Mouse (Mus musculus) thymus, postnatal 36 days (tissue): Measurements from ENCODE around the gene Yrdc.
A peak's percentile ranks its signal among the peaks of the same experiment; 100 is the strongest.

ENCODE experiments used
- DNase-seq, 2 experiments: peaks; one replicate each; pipeline ENCODE4 v3.0.0; 2022; ENCODE audit warnings: mixed read lengths in 2 of 2

The Yrdc gene

DNA sequence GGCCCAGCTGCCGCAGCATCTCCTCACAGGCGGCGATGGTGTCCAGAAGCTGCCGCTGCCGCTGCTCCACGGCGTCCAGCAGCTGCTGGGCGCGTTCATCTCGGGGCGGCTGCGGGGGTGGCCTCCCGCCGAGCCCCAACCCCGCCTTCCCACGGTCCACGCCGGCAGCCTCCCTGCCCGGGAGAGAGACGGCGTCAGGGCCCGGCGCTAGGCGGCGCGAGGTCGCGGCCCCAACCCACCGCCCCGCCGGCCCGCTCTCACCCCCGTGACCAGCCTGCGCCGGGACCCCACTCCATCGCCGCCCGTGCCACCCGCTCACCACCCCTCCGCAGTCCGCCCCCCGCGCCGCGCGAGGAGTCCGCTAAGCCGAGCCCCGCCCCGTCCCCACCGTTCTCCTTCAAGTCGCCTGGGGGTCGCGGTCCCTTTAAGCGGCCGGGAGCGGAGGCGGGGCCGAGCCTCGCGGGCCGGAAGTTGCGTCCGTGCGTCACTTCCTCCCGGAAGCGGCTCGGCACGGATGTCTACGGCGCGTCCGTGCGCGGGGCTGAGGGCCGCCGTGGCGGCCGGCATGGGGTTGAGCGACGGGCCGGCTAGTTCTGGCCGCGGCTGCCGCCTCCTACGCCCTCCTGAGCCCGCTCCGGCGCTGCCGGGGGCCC is at the start of gene Yrdc:
Yrdc (plus strand) TSS at position 419 of the 653 bp plus-strand sequence.
- DNase-seq: peak; percentile 93

DNA sequence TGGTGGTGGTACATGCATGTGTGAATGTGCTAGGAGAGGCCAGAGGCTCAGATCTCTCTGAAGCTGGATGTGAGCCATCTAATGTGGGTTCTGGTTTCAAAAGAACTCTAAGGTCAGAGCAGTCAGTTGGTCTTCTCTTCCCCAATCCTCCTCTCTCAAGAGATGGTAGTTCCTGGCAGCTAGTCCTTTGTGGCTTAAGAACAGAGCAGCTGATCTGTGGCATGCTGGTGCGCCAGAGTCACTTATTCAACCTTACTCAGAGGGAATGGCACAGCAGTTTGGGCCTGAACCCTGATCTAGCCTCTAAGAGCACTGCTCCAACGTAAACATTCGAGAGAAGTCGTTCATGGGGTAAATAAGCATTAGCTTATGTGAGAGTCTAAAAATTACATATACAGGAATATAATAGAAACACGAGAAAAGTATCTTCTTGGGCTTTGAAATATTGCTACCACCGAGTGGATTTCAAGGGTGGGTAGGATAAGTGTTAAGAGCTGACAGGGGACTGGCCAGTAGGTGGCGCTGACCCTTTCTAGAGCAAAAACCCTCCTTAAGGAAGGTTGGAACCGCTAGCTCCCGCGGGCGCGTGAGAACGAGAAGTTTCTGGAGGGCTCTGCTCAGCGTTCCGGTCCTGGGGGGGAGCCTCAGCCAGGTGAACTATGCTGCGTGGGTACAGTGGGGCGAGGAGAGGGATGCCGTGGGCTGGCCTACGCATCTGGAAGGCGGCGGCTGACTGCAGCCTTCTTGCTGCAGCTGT is 48.7 kb upstream of the Yrdc start, which contains the start of gene Mtf1:
Mtf1 (plus strand) TSS at position 553 of the 757 bp plus-strand sequence.
- peak; percentile 84 for DNase-seq

DNA sequence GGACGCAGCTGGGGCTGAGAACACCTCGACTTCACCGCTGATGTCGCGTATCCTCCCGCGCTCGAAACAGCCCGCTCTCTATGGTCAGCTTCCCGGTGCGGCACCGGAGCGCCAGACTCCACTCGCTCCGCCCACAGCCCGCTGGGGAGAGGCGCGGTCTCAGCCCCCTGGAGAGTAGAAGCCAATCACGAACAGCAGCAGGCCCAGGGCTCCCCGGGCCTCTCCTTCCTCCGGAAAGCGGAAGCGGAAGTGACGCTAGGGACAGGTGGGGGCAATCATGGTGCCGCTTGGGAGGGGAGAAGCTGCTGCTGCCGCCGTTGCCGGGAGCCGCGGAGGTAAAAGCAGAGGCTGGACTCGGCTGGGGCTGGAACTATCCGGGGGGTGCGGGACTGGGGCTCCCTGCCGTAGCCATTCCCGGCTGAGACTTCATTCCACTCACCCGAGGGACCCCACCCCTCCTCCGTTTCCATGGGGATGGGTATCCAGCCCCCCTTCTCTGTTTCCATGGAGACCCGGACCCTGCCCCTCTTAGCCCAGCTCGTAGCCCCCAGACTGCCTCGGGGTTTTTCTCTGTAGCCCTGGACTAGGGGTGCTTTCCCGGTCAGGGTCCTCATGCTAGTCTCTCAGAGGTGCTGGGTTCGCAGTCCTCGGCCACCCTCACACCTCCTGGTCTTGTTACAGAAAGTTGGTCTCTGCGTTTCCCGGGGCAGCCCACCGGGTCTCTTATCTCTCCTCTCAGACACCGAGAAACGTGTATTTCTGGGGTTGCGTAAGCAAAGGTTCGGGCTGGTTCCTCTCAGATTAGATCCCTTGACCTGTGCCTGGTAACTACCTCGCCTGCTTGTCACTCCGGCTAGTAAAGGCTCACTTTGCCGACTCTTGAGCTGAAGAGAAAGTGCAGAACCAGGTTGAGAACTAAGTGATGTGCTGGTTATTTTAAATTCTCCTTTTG is 47.9 kb upstream of the Yrdc start:
- peak; percentile 95 to 98 for DNase-seq

DNA sequence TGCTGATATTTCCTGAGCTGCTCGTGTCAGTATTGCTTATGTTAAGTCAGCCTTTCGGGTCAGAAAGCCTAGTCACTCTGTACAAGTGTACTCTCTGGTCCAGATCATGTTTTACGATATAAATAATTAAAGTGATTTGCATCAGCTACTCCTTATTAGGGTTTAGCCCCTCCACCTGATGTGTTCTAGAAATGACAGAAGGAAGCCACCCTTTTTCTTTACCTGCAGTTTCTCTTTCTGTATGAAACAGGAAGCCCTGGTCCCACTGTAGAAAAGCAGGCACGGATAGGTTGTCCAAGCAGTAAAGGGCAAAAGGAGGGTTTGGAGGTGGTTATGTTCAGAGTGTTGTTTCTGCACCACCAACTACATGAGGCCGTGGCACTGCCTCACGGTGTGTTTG is 47.1 kb upstream of the Yrdc start:
- DNase-seq: no peak

DNA sequence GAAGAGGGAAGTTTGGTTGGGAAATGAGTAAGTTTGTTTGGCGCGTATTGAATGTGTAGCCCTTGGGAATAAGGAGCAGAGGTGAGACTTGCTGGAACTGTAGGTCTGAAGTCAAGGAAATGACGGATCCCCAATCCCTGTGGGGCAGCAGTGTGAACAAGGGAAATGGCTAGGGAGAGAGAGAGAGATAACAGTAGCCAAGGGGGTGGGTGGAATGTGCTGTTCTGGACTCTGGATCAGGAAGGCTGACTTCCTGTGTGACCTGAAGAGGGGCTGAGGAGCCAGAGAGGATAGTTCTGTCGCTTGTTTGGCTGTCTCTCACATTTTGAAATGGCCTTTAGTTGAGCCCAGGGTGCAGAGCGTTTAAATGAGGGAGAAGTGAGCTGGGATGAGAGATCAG is 42.0 kb upstream of the Yrdc start:
- DNase-seq: no peak

DNA sequence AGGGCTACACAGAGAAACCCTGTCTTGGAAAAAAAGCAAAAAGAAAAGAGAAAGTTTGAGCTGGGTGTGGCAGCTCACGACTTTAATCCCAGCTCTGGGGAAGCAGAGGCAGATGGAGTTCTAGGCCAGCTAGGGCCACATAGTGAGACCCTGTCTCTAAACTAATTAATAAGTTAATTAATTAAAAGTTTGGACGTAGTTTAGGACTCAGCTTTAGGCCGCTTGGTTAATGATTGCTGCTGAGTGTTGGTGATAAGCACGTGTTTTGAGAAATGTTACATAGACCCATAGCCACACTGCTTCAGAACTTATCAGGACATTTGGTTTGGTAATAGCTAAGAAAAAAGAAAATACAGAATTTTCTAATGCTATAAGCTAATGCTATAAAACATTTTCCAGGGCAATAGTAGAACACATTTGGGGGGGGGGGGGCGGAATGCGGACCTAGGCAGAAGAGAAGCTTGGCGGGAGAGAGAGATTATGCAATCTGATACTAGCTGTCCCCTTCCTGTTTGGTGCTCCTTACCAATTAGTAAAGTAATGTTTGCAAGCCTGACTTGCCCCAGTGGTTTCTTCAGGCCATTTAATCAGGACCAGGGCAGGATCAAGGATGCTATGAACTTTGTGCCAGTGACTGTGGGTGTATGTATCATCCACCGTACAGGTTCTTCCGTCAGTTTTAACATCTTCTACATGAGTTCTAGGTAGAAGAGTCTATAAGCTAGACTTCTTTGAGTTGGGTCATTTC is 41.2 kb upstream of the Yrdc start:
- DNase-seq: no peak

DNA sequence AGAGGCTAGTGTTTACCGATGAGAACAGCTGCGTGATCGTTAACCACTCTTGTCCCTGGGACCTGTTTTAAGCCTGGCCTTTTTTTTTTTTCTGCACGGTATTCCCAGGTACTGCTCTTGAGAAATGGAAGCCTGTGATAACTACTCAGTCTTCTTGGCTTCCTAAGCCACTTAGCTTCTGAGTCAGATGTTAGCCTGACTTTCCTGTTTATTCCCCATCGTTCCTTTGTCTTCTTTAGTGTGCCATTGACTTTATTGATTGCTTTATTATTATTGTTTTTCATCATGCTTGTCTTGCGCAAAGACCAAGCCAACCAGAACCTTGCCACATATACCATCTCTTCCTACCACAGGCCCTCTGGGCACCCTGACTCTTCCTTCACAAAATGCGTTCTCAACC is 40.4 kb upstream of the Yrdc start:
- DNase-seq: no peak

DNA sequence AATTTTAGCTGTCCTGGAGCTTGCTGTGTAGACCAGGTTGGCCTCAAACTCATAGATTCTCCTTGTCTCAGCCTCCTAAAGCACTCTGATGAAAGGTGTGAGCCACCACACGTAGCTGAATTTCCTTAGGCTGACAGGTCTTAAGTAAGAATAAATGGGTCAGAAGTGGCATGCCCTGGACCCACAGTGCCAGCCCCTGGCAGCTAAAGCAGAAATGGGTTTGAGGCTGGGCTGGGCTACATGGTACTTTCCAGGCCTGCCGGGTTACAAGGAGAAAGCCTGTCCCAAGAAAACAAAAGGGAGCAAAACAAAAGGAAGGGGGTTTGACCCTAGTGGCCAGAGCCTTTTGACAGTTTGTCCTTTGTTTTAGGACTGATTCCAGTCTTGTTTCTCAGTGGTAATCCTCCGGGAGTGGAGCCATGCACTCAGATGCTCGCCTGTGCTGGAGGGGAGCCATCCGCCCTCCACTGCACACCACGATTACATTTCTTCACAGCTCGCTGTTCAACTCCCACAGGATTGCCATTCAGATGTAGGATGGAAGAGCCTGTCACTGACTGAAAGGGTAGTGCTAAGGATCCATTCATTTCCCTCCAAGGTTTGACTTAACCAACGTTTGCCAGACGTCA is 39.0 kb upstream of the Yrdc start:
- no peak for DNase-seq

DNA sequence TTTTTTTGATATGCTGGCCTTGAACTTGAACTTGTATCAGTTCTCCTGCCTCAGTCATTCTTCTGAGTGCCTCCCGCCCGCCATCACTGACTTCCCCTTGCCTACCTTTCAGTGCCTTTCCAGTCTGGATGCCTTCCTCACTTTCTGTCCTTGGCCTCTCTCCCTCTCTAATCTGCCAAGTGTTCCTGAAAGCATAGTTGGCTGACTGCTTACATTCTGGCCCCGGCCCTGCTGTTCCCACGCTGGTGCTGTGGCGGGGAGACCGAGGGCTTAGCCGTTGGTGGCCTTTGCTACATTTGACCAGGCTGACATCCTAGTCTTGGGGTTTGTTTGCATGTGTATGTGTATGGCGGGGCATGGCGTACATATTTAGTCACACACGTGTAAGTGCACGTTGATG is 34.6 kb upstream of the Yrdc start:
- no peak for DNase-seq

DNA sequence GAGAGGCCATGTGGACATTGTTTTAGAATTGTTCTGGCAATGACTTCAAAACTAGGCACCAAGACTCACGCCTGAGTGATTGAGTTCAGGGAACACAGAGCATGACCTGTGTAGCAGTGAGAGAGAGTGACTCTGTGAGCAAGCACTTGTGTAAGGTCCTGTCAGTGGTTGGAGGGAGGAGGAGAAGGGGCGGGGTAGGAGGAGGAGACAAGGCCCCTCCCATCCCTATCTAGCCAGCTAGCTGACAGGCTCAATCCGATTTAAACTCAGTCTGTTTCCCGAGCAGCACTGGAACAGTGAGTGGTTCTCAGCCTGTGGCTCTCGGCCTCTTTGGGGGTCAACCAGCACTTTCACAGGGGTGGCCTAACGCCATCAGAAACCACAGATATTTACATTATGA is 32.7 kb upstream of the Yrdc start:
- no peak for DNase-seq

DNA sequence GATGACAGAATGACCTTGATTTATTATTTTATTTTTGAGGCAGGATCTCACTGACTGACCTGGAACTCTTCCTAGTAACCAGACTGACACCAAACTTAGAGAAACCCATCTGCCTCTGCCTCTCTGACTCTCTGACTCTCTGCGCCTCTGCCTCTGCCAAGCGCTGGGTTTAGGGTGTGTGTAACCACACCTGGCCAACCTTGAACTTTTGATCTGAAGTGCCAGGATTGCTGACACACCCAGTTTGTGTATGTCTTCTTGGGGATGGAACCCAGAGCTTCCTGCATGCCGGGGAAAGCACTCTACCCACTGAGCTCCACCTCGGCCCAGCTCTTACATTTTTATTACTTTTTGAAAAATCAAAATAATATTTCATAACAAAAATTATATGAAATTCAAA is 31.6 kb upstream of the Yrdc start:
- no peak for DNase-seq

DNA sequence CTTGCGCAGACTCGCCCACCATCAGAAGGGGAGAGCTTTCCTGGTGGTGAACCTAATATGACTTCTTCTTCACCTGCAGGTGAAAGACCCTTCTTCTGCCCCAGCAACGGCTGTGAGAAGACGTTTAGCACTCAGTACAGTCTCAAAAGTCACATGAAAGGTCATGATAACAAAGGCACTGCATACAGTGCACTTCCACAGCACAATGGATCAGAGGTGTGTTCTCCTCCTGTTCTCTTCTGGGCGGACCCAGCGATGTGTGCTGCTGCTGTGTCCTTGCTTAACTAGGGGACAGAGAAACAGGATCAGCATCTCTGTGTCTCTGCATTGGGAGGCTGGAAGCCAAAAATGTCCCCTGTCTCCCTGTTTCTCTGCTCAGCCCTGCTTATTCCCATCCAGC is 25.5 kb upstream of the Yrdc start:
- DNase-seq: no peak

DNA sequence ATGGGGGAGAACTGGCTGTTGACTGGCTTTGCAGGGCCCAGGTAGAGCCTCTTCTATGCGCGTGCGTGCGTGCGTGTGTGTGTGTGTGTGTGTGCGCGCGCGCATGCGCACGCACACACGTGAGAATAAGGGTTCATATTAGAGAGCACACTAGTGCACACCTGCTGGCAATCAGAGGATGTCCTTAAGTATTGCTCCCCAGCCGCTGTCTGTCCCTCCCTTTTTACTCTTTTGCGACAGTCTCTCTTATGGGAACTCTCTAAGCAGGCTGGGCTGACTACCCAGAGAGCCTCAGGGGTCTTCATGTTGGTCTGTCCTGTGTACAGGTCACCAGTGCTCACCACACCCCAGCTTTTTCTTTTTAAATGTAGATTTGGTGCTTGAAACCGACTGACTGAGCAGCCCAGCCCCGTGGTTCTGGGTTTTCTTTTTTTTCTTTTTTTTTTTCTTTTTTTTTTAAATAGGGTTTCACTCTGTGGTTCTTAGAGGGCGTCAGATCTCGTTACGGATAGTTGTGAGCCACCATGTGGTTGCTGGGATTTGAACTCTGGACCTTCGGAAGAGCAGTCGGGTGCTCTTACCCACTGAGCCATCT is 25.0 kb upstream of the Yrdc start:
- no peak for DNase-seq

DNA sequence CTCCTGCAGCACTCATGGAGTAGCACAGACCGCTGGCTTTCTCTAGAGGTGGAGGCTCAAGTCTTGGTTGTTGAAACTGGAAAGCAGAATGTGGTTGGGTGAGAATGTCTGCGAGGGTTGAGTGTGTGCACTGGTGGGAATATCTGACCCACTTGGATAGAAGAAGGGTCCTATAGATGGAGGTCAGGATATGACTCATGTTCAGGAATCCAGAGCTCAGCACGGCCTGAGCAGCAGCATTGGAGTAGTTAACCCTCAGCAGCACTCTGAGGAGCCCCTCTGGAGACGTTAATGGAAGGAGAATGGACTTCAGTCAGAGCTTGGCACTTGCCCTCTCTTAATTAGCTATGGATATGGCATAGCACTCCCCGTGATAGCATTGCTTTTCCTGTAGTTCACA is 20.8 kb upstream of the Yrdc start:
- DNase-seq: no peak

DNA sequence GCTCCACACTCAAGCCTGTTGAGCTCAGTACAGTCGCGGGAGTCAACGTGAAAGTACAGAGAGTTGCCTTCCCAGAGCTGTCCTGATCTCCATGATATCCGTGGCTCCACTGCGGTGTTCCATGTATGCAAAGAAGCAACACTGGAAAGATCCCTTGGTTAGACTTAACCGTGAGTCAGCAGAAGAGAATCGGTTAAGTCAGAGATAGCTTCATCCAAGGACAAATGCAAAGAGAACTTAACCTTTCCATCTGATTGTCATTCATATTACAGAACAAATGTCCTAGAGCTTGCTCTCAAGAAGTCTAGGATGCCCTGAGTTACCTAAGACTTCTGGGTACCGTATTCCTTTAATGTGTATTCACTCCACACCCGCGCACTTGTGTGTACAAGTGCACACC is 17.7 kb upstream of the Yrdc start:
- no peak for DNase-seq

DNA sequence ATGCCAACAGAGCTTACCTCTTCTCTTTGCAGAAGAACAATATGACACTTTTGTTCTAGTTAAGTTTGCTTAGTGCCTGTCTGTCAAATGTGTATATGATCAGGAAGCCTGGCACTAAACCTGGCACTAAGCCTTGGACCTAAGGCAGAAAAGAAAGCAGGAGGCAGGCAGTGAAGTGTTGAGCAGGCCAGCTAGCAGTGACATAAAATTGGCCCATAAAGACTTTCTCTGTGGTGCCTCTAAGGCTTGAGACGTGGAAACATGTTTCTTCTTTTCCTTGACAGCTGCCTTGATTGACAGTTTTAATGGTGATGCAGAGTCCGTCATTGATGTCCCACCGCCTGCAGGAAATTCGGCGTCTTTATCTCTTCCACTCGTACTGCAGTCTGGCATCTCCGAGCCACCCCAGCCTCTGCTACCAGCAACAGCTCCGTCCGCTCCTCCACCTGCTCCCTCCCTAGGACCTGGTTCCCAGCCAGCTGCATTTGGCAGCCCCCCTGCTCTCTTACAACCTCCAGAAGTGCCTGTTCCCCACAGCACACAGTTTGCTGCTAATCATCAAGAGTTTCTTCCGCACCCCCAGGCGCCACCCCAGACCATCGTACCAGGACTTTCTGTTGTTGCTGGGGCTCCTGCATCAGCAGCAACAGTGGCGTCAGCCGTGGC is 12.3 kb upstream of the Yrdc start:
- DNase-seq: no peak

DNA sequence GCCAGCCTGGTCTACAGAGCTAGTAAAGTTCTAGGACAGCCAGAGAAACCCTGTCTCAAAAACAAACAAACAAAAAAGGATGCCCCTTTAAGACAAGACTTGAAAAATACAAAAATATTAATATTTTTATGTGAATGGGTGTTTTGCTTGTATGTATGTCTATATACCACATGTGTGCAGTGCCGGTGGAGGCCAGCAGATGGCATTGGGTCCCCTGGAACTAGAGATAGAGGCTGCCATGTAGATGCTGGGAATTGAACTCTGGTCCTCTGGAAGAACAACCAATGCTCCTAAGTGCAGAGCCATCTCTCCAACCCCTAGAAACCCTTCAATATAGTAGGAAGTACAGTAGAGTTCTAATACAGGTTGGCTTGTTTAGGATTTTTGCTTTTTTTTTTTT is 9.5 kb upstream of the Yrdc start:
- DNase-seq: no peak

DNA sequence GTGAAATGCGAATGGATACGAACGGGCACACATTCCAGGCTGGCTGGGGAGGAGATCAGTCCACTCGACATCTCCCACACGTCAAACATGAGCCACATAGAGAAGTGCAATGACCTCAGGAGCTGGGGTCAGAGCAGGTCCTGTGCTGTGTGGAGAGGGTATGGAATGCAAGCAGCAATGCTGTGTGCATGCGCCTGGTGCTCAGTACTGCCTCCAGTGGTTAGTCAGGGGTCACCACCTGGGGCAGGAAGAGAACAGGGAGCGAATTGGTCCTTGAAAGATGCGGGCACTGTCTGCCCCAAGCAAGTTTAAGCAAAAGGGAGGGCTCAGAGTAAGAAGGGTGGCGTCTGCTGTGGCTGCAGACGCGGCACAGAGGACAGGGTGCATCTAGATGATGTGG is 7.0 kb upstream of the Yrdc start:
- peak; percentile 30 for DNase-seq

DNA sequence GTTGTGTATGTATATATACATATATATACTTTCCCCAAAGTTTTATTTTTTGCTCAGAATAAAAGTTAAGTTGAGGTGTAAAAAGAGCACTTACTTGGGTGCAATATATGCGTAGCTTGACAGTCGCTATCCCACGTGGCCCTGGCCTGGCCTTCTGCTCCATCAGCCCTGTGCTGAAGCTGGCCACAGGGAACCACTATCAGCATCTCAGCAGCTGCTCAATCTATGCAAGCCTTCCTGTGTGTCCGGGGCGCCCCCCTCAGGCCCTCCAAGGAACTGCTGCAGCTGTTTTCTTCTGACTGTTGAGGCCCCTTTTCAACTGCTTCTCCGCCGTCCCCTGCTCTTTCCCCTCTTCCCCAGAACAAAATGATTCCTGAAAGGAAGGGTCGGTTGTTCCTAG is 2.9 kb upstream of the Yrdc start:
- DNase-seq: peak; percentile 71 to 79

DNA sequence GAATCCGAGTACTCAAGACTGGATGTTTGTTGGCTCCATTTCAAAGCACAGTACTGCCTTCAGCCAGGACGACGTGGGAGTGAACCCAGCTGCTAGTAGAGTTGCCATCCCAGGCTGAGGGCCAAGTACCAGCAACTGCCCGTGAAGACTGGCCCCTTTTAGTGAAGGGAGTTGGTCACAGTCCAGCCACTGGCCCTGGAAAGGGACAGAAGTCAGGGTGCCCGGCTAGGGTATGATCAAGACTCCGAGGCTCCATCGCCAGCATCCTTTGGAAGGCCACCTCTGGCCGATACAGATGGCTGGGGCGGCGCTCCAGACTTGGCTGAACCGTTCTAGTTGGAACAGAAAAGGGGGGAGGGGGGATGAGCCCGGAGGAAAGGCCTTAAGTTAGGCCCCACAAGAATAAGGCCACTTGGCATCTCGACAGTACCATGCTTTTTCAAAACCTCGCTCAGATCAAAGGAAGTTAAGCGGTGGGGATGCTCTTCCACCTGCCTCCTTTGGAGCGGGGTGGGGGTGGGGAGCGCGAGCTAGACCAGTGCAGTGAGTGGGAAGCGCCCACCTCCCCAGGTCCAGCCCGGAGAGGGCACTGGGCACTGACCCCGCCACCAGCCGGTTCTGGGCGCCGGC is 733 bp upstream of the Yrdc start:
- DNase-seq: peak in 1 of 2 experiments; percentile 34
